Mouse (Mus musculus) embryo, embryonic 10 days (tissue): ENCODE data around the gene Fam25c.
A peak's percentile ranks its signal among the peaks of the same experiment; 100 is the strongest.
"Not testable (repeated sequence)": the region's sequence is repeated elsewhere in the genome, so short reads cannot be mapped to it uniquely, and the experiment has no call there.

Experiments
- DNase-seq: peaks from one replicate; pipeline ENCODE4 v3.0.0-alpha.2; 2015; ENCODE audit warnings: low spot score

The Fam25c gene

DNA sequence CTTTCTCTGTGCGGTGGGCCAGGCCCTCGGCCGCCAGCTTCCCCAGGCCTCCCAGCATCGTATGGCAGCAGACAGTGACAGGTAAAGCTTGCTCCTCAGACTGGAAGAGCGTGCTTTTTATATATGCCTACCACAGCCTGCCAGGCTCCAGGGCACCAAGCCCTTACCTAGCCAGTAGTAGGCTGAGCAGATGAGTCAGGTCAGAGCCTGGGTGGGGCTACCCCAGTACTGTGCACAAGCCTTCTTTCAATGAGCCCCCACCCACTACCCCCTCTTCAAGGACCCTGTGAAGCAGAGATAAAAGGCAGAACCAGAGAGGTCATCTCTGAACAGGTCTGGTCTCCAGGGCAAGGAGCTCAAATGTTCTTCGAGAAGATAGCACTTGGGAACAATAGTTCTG is at the start of gene Fam25c:
Gene Fam25c, minus strand, starts transcription at position 133 of the 400 bp plus-strand sequence.
- no peak for DNase-seq

GRCm38 (mm10) chr14:34403424-34403823 is 48.2 kb upstream of the Fam25c start:
- DNase-seq: no peak

DNA sequence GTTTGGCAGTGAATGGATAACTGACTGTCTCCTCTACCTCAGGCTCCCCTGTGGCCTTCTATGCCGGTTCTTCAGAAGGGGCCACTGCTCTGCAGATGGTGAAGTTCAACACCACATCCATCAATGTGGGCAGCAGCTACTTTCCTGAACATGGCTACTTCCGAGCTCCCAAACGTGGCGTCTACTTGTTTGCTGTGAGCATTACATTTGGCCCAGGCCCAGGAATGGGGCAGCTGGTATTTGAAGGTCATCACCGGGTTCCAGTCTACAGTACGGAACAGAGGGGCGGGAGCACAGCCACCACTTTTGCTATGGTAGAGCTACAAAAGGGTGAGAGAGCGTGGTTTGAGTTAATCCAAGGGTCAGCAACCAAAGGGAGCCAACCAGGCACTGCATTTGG is 47.6 kb upstream of the Fam25c start:
- DNase-seq: no peak

DNA sequence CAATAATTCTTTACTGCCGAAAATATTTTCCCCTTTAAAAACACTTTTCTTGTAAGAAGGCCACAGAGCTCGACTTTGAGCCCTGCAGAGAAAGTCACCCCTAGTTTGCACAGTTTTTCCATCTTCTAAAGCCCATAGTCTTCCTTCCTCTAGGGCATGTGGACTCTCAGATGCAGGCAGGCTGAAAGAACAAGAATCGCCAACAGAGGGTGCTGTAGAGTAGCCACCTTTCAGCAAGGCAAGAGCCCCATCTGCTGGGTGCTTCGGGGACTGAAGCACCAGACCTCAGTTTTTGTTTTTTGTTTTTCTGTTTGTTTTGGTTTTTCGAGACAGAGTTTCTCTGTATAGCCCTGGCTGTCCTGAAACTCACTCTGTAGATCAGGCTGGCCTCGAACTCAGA is 45.9 kb upstream of the Fam25c start:
- peak; percentile 80 for DNase-seq

GRCm38 (mm10) chr14:34400021-34400420 is 44.8 kb upstream of the Fam25c start:
- DNase-seq: no peak

DNA sequence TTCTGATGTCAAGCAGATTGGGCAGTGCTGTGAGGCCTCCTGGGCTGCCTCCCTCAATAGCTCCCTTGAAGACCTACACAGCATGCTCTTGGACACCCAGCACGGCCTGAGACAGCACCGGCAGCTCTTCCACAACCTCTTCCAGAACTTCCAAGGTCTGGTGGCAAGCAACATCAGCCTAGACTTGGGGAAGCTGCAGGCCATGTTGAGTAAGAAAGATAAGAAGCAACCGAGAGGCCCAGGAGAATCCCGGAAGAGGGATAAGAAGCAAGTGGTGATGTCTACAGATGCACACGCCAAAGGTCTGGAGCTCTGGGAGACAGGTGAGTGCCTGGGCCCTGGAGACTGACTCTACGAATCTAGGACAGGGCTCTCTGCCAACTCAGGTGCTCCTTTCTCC is 44.1 kb upstream of the Fam25c start:
- no peak for DNase-seq

DNA sequence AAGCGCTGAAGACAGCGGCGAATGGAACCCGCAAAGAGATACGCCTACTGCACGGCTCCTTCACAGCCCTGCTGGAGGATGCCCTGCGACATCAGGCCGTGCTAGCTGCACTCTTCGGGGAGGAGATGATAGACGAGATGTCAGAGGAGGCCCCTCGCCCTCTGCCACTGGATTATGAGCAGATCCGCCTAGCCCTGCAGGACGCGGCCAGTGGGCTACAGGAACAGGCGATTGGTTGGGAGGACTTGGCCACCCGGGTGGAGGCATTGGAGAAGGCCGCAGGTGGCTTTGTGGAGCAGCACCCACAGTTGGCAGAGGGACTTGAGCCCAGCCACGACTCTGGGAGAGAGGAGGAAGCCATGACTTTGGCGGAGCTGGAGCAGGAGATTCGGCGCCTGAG is 43.7 kb upstream of the Fam25c start:
- DNase-seq: no peak

- DNase-seq: no peak
Measured at GRCm38 (mm10) chr14:34397871-34398270, 42.6 kb upstream of the Fam25c start.

DNA sequence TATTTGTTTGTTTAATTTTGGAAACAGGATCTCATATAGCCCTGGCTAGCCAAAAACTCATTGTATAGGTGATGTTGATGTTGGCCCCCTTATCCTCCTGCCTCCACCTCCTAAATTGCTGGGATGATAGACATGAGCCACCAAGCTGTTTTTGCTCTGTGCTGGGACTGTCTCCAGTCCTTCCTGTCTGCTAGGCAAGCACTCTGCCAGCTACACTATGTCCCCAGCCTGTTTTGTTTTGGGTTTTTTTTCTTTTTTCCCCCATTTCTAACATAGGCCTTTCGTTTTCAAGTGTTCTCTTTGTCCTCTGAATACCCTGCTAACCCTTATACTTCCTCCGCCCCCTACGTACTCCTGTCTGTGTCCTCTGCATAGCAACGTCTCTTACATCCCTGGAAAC is 38.1 kb upstream of the Fam25c start:
- no peak for DNase-seq

GRCm38 (mm10) chr14:34382921-34383704 is 27.9 kb upstream of the Fam25c start:
- no peak for DNase-seq

GRCm38 (mm10) chr14:34378560-34379331 is 23.5 kb upstream of the Fam25c start:
- DNase-seq: peak; percentile 68

DNA sequence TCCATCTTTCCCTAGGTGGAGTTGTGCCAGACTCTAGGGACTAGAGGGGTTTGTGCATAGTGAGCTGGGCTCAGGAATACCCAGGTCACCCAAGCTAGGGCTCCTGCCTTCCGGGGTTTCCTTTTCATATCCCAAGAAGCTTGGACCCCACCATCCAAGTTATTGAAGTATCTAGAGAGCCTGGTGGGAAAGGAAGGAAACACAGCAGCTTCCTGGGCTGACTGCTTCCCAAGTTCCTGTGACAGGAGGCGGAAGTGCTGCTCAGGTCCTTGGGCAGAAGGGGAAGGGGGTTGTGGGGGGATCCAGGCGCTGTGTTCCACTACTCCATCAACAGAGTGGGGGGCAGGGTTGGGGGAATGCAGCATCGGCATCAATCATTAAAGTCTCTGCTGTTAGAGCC is 21.9 kb upstream of the Fam25c start:
- DNase-seq: no peak

DNA sequence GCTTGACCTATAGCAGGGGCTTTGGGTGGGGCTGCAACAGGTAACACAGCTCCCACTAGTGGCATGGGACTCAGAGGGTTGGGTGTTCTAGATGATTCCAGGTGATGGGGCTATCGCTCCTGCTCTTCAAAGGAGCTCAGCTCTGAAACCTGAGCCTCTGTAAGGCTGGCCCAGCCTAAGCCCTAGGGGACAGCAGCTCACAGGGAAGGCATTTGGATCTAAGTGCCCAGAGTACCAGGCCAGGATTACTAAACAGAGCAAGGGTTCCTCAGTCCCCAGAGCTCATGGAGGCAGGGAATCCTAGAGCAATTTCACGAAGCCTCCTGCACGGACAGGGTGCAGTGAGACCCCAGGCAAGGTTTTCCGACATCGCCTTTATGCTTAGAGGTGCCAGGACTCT is 20.7 kb upstream of the Fam25c start:
- DNase-seq: no peak

DNA sequence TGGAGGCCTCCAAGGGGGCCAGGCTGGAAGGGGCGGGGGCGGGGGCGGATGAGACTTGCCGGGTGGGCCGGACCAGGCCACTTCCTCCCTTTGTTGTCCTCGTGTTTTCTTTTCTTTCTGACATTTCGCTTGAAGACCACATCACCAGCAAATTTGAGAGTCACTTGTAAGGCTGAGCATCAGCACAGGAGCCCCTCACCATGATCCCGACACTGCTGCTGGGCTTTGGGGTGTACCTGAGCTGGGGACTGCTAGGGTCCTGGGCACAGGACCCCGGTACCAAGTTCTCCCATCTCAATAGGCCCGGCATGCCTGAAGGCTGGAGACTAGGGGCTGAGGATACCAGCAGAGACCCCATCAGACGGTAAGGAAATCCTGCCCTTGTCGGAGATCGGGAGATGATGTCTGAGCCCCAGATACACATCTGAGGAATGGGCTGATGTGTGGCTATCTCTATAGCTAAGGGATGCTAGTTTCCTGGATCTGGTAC is 20.2 kb upstream of the Fam25c start, which contains the start of gene Mmrn2:
Gene Mmrn2, plus strand, starts transcription at position 51 of the 490 bp plus-strand sequence.
- DNase-seq: no peak

DNA sequence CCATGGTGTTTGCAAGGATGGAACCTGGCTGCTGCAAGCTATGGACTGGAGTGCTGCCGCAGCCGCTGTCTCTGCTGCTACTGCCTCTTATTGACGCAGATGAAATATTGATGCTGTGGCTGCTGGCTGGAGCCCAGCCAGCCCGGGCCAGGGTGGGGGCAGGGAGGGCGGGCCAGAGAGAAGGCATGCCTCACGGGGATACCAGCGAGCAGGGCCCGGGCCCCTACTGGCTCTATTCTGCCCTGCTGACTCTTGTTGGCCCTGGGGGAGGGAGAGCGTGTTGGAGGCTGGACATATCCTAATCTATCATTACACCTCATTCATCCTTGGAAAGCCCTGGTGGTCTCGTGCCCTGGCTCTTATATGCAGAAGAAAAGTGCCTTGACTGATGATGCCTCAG is 19.3 kb upstream of the Fam25c start, which contains the start of gene Sncg:
Gene Sncg, minus strand, starts transcription at position 213 of the 400 bp plus-strand sequence.
- DNase-seq: peak; percentile 19

DNA sequence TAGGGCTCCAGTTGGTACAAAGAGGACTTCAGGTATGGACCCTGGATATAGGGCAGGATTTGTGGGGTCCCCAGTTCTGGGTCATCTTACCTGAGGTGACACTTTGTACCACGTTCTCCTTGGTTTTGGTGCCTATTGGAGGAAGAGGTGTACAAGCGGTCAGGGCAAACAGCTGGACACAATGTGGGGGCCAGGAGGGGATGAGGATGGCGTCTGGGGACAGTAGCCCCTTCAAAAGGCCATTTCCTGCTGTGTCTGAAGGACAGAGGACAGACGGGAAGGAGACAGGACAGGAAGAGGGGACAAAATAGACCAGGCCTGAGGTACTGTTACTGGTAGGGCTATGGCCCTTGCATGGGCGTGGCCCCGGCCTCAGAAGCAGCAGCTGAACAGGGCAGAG is 18.3 kb upstream of the Fam25c start:
- DNase-seq: no peak

GRCm38 (mm10) chr14:34372646-34373045 is 17.4 kb upstream of the Fam25c start:
- DNase-seq: peak; percentile 60

- no peak for DNase-seq
Measured at GRCm38 (mm10) chr14:34371763-34372162, 16.5 kb upstream of the Fam25c start.

- no peak for DNase-seq
Measured at GRCm38 (mm10) chr14:34370921-34371320, 15.7 kb upstream of the Fam25c start.

- no peak for DNase-seq
Measured at GRCm38 (mm10) chr14:34370203-34370602, 15.0 kb upstream of the Fam25c start.

- DNase-seq: no peak
Measured at GRCm38 (mm10) chr14:34365147-34365507, 9.9 kb upstream of the Fam25c start.

DNA sequence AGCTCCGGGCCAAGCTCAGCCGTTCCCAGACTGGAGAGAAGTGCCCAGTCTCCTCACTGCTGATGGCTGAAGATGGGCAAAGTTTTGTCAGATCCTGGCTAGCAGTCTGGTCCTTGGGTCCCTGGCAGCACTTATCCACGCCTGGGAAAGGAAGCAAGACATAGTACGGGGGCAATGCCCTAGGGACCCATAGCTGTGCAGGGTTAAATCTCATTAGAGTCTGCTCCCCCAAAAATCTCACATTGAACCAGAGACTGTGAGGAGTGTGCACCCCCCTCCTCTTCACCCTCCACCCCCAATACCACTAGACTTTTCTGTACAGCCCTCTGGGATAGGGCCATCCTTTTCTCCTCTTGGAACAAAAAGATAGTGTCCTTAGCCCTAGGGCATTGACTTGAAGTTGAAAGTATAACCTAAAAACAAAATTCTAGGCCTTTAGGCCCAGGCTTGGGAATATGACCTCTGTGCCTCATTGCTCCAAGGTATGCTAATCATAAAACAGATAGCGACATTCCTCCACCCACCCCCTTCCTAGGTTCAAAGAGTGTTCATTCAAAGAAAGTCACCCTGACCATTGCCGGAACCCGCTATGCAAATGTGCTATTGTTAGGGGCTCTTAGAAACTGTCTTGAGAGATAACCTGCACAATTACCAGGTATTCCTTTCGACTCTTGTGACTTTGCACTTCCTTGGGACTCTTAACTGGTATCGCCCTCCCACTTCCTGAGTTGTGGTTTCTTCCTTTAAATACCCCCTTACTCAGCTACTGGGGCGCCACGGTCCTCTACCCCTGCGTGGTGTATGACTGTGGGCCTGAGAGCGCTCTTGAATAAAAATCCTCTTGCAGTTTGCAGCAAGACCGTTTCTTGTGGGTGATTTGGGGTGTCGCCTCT is 9.3 kb upstream of the Fam25c start:
- DNase-seq: not testable (repeated sequence)
